Mouse (Mus musculus): ENCODE data around the gene Kcnc4.

The Kcnc4 gene

DNA sequence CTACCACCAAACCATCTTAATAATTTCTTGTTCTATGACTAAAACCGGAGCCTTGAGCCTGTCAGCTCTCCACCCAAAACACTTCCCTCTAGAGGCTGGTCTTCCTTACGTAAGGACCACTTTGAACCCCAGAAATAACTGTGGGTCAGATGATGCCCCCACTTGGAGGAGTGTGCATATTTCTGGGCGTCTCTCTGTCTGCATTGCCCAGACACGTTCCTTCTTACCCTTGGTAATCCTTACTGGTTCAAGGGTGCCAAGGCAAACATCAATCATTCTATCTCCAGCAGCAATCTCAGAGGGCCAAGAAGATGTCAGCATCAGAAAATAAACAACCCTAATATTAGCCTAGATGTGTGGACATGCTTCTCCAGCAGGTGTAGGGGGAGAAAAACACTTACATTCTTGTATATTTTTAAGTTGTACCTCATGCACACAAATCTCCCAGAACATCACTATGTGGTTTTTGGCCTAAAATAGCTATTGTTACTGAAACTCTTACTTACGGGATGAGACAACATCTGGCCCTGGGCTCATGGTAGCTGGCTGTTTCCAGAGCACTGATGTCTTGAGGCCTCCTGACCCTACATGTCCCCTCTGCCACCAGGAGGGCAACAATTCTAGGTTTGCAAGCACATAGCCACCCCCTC lies 59.2 kb downstream of the Kcnc4 start:
- Histone ChIP-seq H3K9me3 (ENCODE audit: low read length) (no peaks in the 10 kb centered on the region), H3K4me1 (replicated peaks; ENCODE audit: low read depth, low read length) (no peaks in the 10 kb centered on the region), H3K4me3 (replicated peaks; ENCODE audit: low read length) (no peak overlapping the region), H3K36me3 (ENCODE audit: insufficient read depth, low read length) (no peaks in the 10 kb centered on the region), H3K27me3 (ENCODE audit: insufficient read depth, low read length) (no peaks in the 10 kb centered on the region)
- no peak for TF ChIP-seq NANOG (IDR thresholded peaks at IDR 0.05; ENCODE audit: borderline replicate concordance, low read length)
- TF ChIP-seq POU5F1 (IDR thresholded peaks at IDR 0.05; ENCODE audit: borderline replicate concordance, low read length): no peak
- TF ChIP-seq CTCF (conservative IDR thresholded peaks at IDR 0.05; ENCODE audit: low read length): no peak

DNA sequence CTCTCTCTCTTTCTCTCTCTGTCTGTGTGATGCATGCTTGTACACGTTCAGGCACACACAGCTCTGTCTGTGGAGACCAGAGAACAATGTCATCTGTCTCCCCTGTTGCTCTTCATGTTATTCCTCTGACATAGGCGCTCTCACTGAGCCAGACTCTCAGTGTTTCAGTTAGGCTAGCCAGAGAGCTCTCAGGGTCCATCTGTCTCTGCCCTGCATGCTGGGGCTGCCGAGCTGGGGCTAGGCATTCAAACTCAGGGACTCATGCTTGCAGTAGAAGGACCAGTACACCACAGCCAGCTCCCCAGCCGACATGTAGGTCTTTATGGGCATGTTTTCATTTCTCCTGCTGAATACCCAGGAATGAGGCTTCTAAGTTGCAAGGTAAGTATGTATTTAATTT lies 68.2 kb downstream of the Kcnc4 start:
- no peaks in the 10 kb centered on the region; the same call in 1 of the 2 replicates for H3K27me3 ChIP-seq (ENCODE audit: insufficient read depth, low read length)
- H3K4me1 ChIP-seq (replicated peaks; ENCODE audit: low read depth, low read length): no peaks in the 10 kb centered on the region
- H3K9me3 ChIP-seq (ENCODE audit: low read length): peaks cover 8% of the 10 kb centered on the region; the same call in 1 of the 2 replicates
- H3K36me3 ChIP-seq (ENCODE audit: insufficient read depth, low read length): no peaks in the 10 kb centered on the region
- no peak overlapping the region for H3K4me3 ChIP-seq (replicated peaks; ENCODE audit: low read length)
- no peak for TF ChIP-seq POU5F1 (IDR thresholded peaks at IDR 0.05; ENCODE audit: borderline replicate concordance, low read length)
- no peak for TF ChIP-seq NANOG (IDR thresholded peaks at IDR 0.05; ENCODE audit: borderline replicate concordance, low read length)
- no peak for TF ChIP-seq CTCF (conservative IDR thresholded peaks at IDR 0.05; ENCODE audit: low read length)
